Mouse (Mus musculus): ENCODE measurements at regions not wholly inside any gene's neighbourhood (a gene's known extent, or its start where the extent isn't known, plus 50 kb on each side); places are given as distances from the start of the nearest gene placed in this dataset.
"Not testable (repeated sequence)": the region's sequence is repeated elsewhere in the genome, so short reads cannot be mapped to it uniquely, and the experiment has no call there.

GRCm38 (mm10) chr9:43548883-43549282, 194.9 kb upstream of the Nectin1 start:
- Histone ChIP-seq H3K9ac (ENCODE audit: low read depth, low read length) (no peak overlapping the region), H3K79me2 (ENCODE audit: control insufficient read depth, insufficient read depth, low read length) (no peaks in the 10 kb centered on the region), H3K27ac (replicated peaks; ENCODE audit: insufficient read depth, low read depth, low read length) (no peak overlapping the region), H3K4me1 (ENCODE audit: control insufficient read depth, insufficient read depth, low read length) (peaks cover 10% of the 10 kb centered on the region), H3K4me3 (ENCODE audit: insufficient read depth, low read depth, low read length) (no peak overlapping the region), H3K36me3 (ENCODE audit: control insufficient read depth, insufficient read depth, low read length) (no peaks in the 10 kb centered on the region), H3K27me3 (ENCODE audit: control insufficient read depth, insufficient read depth, low read length) (no peaks in the 10 kb centered on the region)
- DNase-seq (ENCODE audit: extremely low read depth, low read depth, low spot score) = no peak
- TF ChIP-seq POLR2A (IDR thresholded peaks at IDR 0.05; ENCODE audit: extremely low read depth, insufficient read depth, low read length) (no peak), CTCF (IDR thresholded peaks at IDR 0.05; ENCODE audit: low read depth, low read length) (no peak)
- WGBS = 55% methylated on average over 4 of the region's 4 CpGs

GRCm38 (mm10) chr9:43549293-43549692, 194.5 kb upstream of the Nectin1 start:
- H3K36me3 ChIP-seq (ENCODE audit: control insufficient read depth, insufficient read depth, low read length) = no peaks in the 10 kb centered on the region
- H3K27ac ChIP-seq (replicated peaks; ENCODE audit: insufficient read depth, low read depth, low read length) = no peak overlapping the region
- H3K4me1 ChIP-seq (ENCODE audit: control insufficient read depth, insufficient read depth, low read length) = peaks cover 10% of the 10 kb centered on the region
- 72% methylated on average over 7 of the region's 7 CpGs for WGBS
- no peak for DNase-seq (ENCODE audit: extremely low read depth, low read depth, low spot score)
- H3K79me2 ChIP-seq (ENCODE audit: control insufficient read depth, insufficient read depth, low read length) = no peaks in the 10 kb centered on the region
- TF ChIP-seq POLR2A (IDR thresholded peaks at IDR 0.05; ENCODE audit: extremely low read depth, insufficient read depth, low read length) (no peak), CTCF (IDR thresholded peaks at IDR 0.05; ENCODE audit: low read depth, low read length) (no peak)
- no peaks in the 10 kb centered on the region for H3K27me3 ChIP-seq (ENCODE audit: control insufficient read depth, insufficient read depth, low read length)
- no peak overlapping the region for H3K4me3 ChIP-seq (ENCODE audit: insufficient read depth, low read depth, low read length)
- H3K9ac ChIP-seq (ENCODE audit: low read depth, low read length) = no peak overlapping the region

GRCm38 (mm10) chr9:43552758-43553157, 191.0 kb upstream of the Nectin1 start:
- H3K36me3 ChIP-seq (ENCODE audit: control insufficient read depth, insufficient read depth, low read length); H3K4me3 ChIP-seq (ENCODE audit: insufficient read depth, low read depth, low read length); H3K27ac ChIP-seq (replicated peaks; ENCODE audit: insufficient read depth, low read depth, low read length); H3K79me2 ChIP-seq (ENCODE audit: control insufficient read depth, insufficient read depth, low read length); DNase-seq (ENCODE audit: extremely low read depth, low read depth, low spot score); H3K9ac ChIP-seq (ENCODE audit: low read depth, low read length); H3K4me1 ChIP-seq (ENCODE audit: control insufficient read depth, insufficient read depth, low read length); H3K27me3 ChIP-seq (ENCODE audit: control insufficient read depth, insufficient read depth, low read length): not testable (repeated sequence)
- WGBS = 95% methylated on average over 1 of the region's 1 CpGs
- peak; percentile 29 for TF ChIP-seq CTCF (IDR thresholded peaks at IDR 0.05; ENCODE audit: low read depth, low read length)

- 91% methylated on average over 6 of the region's 6 CpGs for WGBS
Measured at GRCm38 (mm10) chr9:43562016-43562415, 181.8 kb upstream of the Nectin1 start.

GRCm38 (mm10) chr9:43564239-43564906, 179.4 kb upstream of the Nectin1 start:
- Histone ChIP-seq H3K79me2 (ENCODE audit: control insufficient read depth, insufficient read depth, low read length) (no peaks in the 10 kb centered on the region), H3K4me3 (ENCODE audit: insufficient read depth, low read depth, low read length) (no peak overlapping the region), H3K27ac (replicated peaks; ENCODE audit: insufficient read depth, low read depth, low read length) (no peak overlapping the region), H3K4me1 (ENCODE audit: control insufficient read depth, insufficient read depth, low read length) (no peaks in the 10 kb centered on the region), H3K36me3 (ENCODE audit: control insufficient read depth, insufficient read depth, low read length) (no peaks in the 10 kb centered on the region), H3K27me3 (ENCODE audit: control insufficient read depth, insufficient read depth, low read length) (no peaks in the 10 kb centered on the region), H3K9ac (ENCODE audit: low read depth, low read length) (no peak overlapping the region)
- TF ChIP-seq CTCF (IDR thresholded peaks at IDR 0.05; ENCODE audit: low read depth, low read length) = no peak
- no peak for DNase-seq (ENCODE audit: extremely low read depth, low read depth, low spot score)
- 90% methylated on average over 22 of the region's 22 CpGs for WGBS

More at GRCm38 (mm10) chr9:43562016-43562415, 181.8 kb upstream of the Nectin1 start:
- Histone ChIP-seq H3K4me1 (ENCODE audit: control insufficient read depth, insufficient read depth, low read length) (no peaks in the 10 kb centered on the region), H3K27me3 (ENCODE audit: control insufficient read depth, insufficient read depth, low read length) (no peaks in the 10 kb centered on the region), H3K79me2 (ENCODE audit: control insufficient read depth, insufficient read depth, low read length) (no peaks in the 10 kb centered on the region), H3K9ac (ENCODE audit: low read depth, low read length) (no peak overlapping the region), H3K4me3 (ENCODE audit: insufficient read depth, low read depth, low read length) (no peak overlapping the region), H3K36me3 (ENCODE audit: control insufficient read depth, insufficient read depth, low read length) (no peaks in the 10 kb centered on the region), H3K27ac (replicated peaks; ENCODE audit: insufficient read depth, low read depth, low read length) (no peak overlapping the region)
- TF ChIP-seq POLR2A (IDR thresholded peaks at IDR 0.05; ENCODE audit: extremely low read depth, insufficient read depth, low read length) (no peak), CTCF (IDR thresholded peaks at IDR 0.05; ENCODE audit: low read depth, low read length) (no peak)
- DNase-seq (ENCODE audit: extremely low read depth, low read depth, low spot score) = no peak

- no peak for DNase-seq (ENCODE audit: extremely low read depth, low read depth, low spot score)
- Histone ChIP-seq H3K36me3 (ENCODE audit: control insufficient read depth, insufficient read depth, low read length) (no peaks in the 10 kb centered on the region), H3K4me3 (ENCODE audit: insufficient read depth, low read depth, low read length) (no peak overlapping the region), H3K4me1 (ENCODE audit: control insufficient read depth, insufficient read depth, low read length) (no peaks in the 10 kb centered on the region), H3K27ac (replicated peaks; ENCODE audit: insufficient read depth, low read depth, low read length) (no peak overlapping the region), H3K27me3 (ENCODE audit: control insufficient read depth, insufficient read depth, low read length) (no peaks in the 10 kb centered on the region), H3K79me2 (ENCODE audit: control insufficient read depth, insufficient read depth, low read length) (no peaks in the 10 kb centered on the region), H3K9ac (ENCODE audit: low read depth, low read length) (no peak overlapping the region)
- TF ChIP-seq CTCF (IDR thresholded peaks at IDR 0.05; ENCODE audit: low read depth, low read length) = no peak
- no peak for TF ChIP-seq POLR2A (IDR thresholded peaks at IDR 0.05; ENCODE audit: extremely low read depth, insufficient read depth, low read length)
- WGBS = 75% methylated on average over 4 of the region's 4 CpGs
Measured at GRCm38 (mm10) chr9:43568851-43569250, 174.9 kb upstream of the Nectin1 start.
